Mouse (Mus musculus): ENCODE measurements around the gene Gm3106.
"Not testable (repeated sequence)": the region's sequence is repeated elsewhere in the genome, so short reads cannot be mapped to it uniquely, and the experiment has no call there.

Gm3106 gene

GRCm38 (mm10) chr5:94217705-94218104 is at the start of gene Gm3106:
TSS of gene Gm3106 (plus strand) at chr5:94218005.
- not testable (repeated sequence) for DNase-seq
